Mouse (Mus musculus) kidney, adult 2 months (tissue): ENCODE data around the gene Grn.

ENCODE experiments used
- CTCF ChIP-seq: fragments of 200-500 bp; conservative IDR thresholded peaks from 2 replicates; pipeline ENCODE4 v1.5.1; 2011; ENCODE audit warnings: low read depth, mild to moderate bottlenecking, control low read depth, low read length, moderate library complexity, mixed read lengths; ENCODE audit not compliant: insufficient read depth, insufficient read length
- POLR2A ChIP-seq: fragments of 200-500 bp; IDR thresholded peaks from one replicate; pipeline ENCODE4 v1.6.1; 2011; ENCODE audit warnings: low read depth, low read length, control low read depth

DNA sequence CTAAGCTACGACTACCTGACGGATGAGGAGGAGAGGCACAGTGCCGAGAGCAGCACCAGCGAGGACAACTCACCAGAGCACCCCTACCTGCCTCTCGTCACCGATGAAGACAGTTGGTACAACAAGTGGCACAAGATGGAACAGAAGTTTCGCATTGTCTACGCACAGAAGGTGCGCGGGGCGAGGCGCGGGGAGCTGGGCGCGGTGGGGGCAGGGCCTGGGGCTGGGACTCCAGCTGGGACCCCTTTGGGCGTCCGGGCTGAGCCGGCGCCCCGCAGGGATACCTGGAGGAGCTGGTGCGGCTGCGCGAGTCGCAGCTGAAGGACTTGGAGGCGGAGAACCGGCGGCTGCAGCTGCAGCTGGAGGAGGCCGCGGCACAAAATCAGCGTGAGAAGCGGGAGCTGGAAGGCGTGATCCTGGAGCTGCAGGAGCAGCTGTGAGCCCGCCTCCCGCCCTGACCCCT lies 30.5 kb upstream of the Grn start:
- no peak for TF ChIP-seq CTCF
- TF ChIP-seq POLR2A: no peak
